Mouse (Mus musculus): ENCODE data around the gene Cdca7.

- TF ChIP-seq GATA1 (IDR thresholded peaks at IDR 0.05; ENCODE audit: low read length): no peak
- no peak for TF ChIP-seq TAL1 (IDR thresholded peaks at IDR 0.05; ENCODE audit: low read length)
Measured at GRCm38 (mm10) chr2:72529358-72530319, 53.7 kb downstream of the Cdca7 start.
